Mouse (Mus musculus): ENCODE results near the gene Tmed5. TPM values are rescaled to one million over a fixed set of nuclear protein-coding genes. Genes with fewer than 3 reads are reported as not detected.

Tmed5 gene
- polyA plus RNA-seq, 1 experiment: 34.3 TPM

GRCm38 (mm10) chr5:108065465-108066411 lies 66.7 kb downstream of the Tmed5 start, which contains the start of gene Mtf2:
Mtf2 (plus strand) TSS chr5:108065674.
- H3K4me3 ChIP-seq (ENCODE audit: low read depth, low read length): peak within 1 kb of the TSS; percentile 98
- H3K4me1 ChIP-seq (ENCODE audit: control insufficient read depth, insufficient read depth, low read length): no peaks in the 10 kb centered on the region
- H3K27me3 ChIP-seq (ENCODE audit: control insufficient read depth, insufficient read depth, low read length, poor library complexity, severe bottlenecking): no peaks in the 10 kb centered on the region
- peak within 1 kb of the TSS; percentile 78 for H3K27ac ChIP-seq (ENCODE audit: insufficient read depth, low read length)
- peak within 1 kb of the TSS; percentile 96 for H3K9ac ChIP-seq (ENCODE audit: low read depth, poor library complexity, severe bottlenecking)
- H3K9me3 ChIP-seq (replicated peaks; ENCODE audit: control insufficient read depth, insufficient read depth, low read length, poor library complexity, severe bottlenecking): no peaks in the 10 kb centered on the region; the same call in none of the 2 replicates
- TF ChIP-seq CTCF (IDR thresholded peaks at IDR 0.05; ENCODE audit: low read depth, low read length): no peak
- peak; percentile 91 for TF ChIP-seq POLR2A (IDR thresholded peaks at IDR 0.05; ENCODE audit: insufficient read depth, low read length)
- peak; percentile 87; the same call in 1 of the 2 replicates for TF ChIP-seq EP300 (IDR thresholded peaks at IDR 0.05; ENCODE audit: insufficient read depth, low read depth, low read length)
- H3K36me3 ChIP-seq (ENCODE audit: control insufficient read depth, insufficient read depth, low read length, poor library complexity, severe bottlenecking): peaks cover 30% of the 10 kb centered on the region

- H3K27me3 ChIP-seq (ENCODE audit: control insufficient read depth, insufficient read depth, low read length, poor library complexity, severe bottlenecking): no peaks in the 10 kb centered on the region
- peak overlapping the region; percentile 44 for H3K27ac ChIP-seq (ENCODE audit: insufficient read depth, low read length)
- peak overlapping the region; percentile 53; the same call in 1 of the 2 replicates for H3K4me3 ChIP-seq (ENCODE audit: low read depth, low read length)
- peaks cover 4% of the 10 kb centered on the region for H3K9me3 ChIP-seq (replicated peaks; ENCODE audit: control insufficient read depth, insufficient read depth, low read length, poor library complexity, severe bottlenecking)
- no peak overlapping the region for H3K9ac ChIP-seq (ENCODE audit: low read depth, poor library complexity, severe bottlenecking)
- no peaks in the 10 kb centered on the region for H3K4me1 ChIP-seq (ENCODE audit: control insufficient read depth, insufficient read depth, low read length)
- TF ChIP-seq CTCF (IDR thresholded peaks at IDR 0.05; ENCODE audit: low read depth, low read length) (no peak), POLR2A (IDR thresholded peaks at IDR 0.05; ENCODE audit: insufficient read depth, low read length) (no peak), EP300 (IDR thresholded peaks at IDR 0.05; ENCODE audit: insufficient read depth, low read depth, low read length) (no peak)
- H3K36me3 ChIP-seq (ENCODE audit: control insufficient read depth, insufficient read depth, low read length, poor library complexity, severe bottlenecking): no peaks in the 10 kb centered on the region
Measured at GRCm38 (mm10) chr5:108060413-108060812, 72.0 kb downstream of the Tmed5 start.

Other genes with a start within 250 kb of the Tmed5 start
- 145 and 151 TPM in 2 replicates for gene Rpl5, start 232.1 kb downstream of the Tmed5 start, polyA plus RNA-seq (2011; ENCODE audit: insufficient read depth, insufficient read length, low read depth, missing spikeins)
- gene Fam69a, start 145.5 kb downstream of the Tmed5 start, polyA plus RNA-seq (2011; ENCODE audit: insufficient read depth, insufficient read length, low read depth, missing spikeins): 7.8 and 8.9 TPM in 2 replicates
- 216 and 257 TPM in 2 replicates for gene Mtf2, start 66.9 kb downstream of the Tmed5 start, polyA plus RNA-seq (2011; ENCODE audit: insufficient read depth, insufficient read length, low read depth, missing spikeins)
- 45.3 and 50.2 TPM in 2 replicates for gene Ccdc18, start 255 bp upstream of the Tmed5 start, polyA plus RNA-seq (2011; ENCODE audit: insufficient read depth, insufficient read length, low read depth, missing spikeins)
- gene Dr1, start 136.3 kb upstream of the Tmed5 start, polyA plus RNA-seq (2011; ENCODE audit: insufficient read depth, insufficient read length, low read depth, missing spikeins): 39.6 and 44.7 TPM in 2 replicates
- gene Pigg, start 180.0 kb upstream of the Tmed5 start, polyA plus RNA-seq (2011; ENCODE audit: insufficient read depth, insufficient read length, low read depth, missing spikeins): 8.7 and 10.0 TPM in 2 replicates
- gene Gm42517, start 235.3 kb upstream of the Tmed5 start, polyA plus RNA-seq (2011; ENCODE audit: insufficient read depth, insufficient read length, low read depth, missing spikeins): not detected in 2 replicates